Mouse (Mus musculus): ENCODE measurements around the gene Gm20388. TPM values are rescaled to one million over a fixed set of nuclear protein-coding genes. Genes with fewer than 3 reads are reported as not detected.

Gm20388 gene
- polyA plus RNA-seq, 1 experiment from 2014 or later, result not detected

DNA sequence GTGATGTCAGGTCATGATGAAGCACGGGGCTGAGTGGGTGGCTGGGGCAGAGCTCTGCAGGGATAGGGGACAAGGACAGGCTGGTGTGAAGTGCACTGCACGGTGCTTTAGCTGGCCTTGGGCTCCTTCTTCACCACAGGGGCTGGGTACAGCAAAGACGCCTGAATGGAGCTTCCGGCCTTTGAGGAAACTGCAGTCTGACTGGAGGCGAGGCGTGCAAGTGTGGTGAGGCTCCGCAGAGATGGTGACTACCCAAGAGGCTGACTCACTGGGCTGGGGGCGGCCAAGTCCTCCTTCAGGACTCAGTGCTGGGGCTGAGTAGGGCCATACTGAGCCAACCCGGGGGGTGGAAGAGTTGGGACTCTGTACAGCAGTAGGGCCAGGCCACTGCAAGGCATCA lies 295.3 kb downstream of the Gm20388 start:
- no peak overlapping the region for H3K27ac ChIP-seq (replicated peaks)
- H3K4me1 ChIP-seq, result 0 out of 2 replicates have a peak, but pooled peaks cover 4% of the 10 kb centered on the region
- H3K36me3 ChIP-seq, result no peaks in the 10 kb centered on the region
- H3K27me3 ChIP-seq, result no peaks in the 10 kb centered on the region
- ATAC-seq (replicated peaks), result no peak
- H3K4me2 ChIP-seq (replicated peaks), result no peak overlapping the region
- H3K9ac ChIP-seq (replicated peaks), result no peak overlapping the region
- 89% methylated on average over 9 of the region's 9 CpGs for WGBS
- no peaks in the 10 kb centered on the region for H3K9me3 ChIP-seq
- H3K4me3 ChIP-seq, result no peak overlapping the region

DNA sequence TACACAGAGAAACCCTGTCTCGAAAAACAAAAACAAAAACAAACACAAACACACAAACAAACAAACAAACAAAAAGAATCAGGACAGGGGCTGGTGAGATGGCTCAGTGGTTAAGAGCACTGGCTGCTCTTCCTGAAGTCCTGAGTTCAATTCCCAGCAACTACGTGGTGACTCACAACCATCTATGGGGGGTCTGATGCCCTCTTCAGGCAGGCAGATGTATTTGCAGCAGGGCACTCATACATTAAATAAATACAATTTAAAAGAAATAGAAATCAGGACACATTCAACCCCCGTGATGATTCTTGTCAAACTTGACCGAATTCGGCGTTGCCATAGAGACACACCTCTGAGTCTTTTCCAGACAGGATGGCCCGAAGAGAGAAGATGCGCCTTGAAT lies 296.7 kb downstream of the Gm20388 start:
- Histone ChIP-seq H3K27ac (replicated peaks) (no peak overlapping the region), H3K9ac (replicated peaks) (no peak overlapping the region), H3K9me3 (no peaks in the 10 kb centered on the region), H3K27me3 (no peaks in the 10 kb centered on the region), H3K4me1 (0 out of 2 replicates have a peak, but pooled peaks cover 4% of the 10 kb centered on the region), H3K4me3 (no peak overlapping the region), H3K36me3 (no peaks in the 10 kb centered on the region), H3K4me2 (replicated peaks) (no peak overlapping the region)
- ATAC-seq (replicated peaks), result no peak
- WGBS, result 88% methylated on average over 8 of the region's 8 CpGs

GRCm38 (mm10) chr8:120208113-120208512 lies 297.5 kb downstream of the Gm20388 start:
- Histone ChIP-seq H3K27me3 (no peaks in the 10 kb centered on the region), H3K4me3 (no peak overlapping the region), H3K4me1 (0 out of 2 replicates have a peak, but pooled peaks cover 4% of the 10 kb centered on the region), H3K9me3 (no peaks in the 10 kb centered on the region), H3K9ac (replicated peaks) (no peak overlapping the region), H3K36me3 (no peaks in the 10 kb centered on the region), H3K4me2 (replicated peaks) (no peak overlapping the region), H3K27ac (replicated peaks) (no peak overlapping the region)
- WGBS, result 79% methylated on average over 11 of the region's 11 CpGs
- ATAC-seq (replicated peaks), result no peak

GRCm38 (mm10) chr8:120211345-120211744 lies 300.7 kb downstream of the Gm20388 start:
- ATAC-seq (replicated peaks), result 0 out of 2 replicates have a peak, but pooled peaks have one; percentile 14
- H3K4me1 ChIP-seq, result peaks cover 17% of the 10 kb centered on the region
- no peaks in the 10 kb centered on the region for H3K9me3 ChIP-seq
- WGBS, result 14% methylated on average over 4 of the region's 4 CpGs
- no peak overlapping the region for H3K4me3 ChIP-seq
- no peak overlapping the region for H3K4me2 ChIP-seq (replicated peaks)
- H3K9ac ChIP-seq (replicated peaks), result no peak overlapping the region
- H3K36me3 ChIP-seq, result no peaks in the 10 kb centered on the region
- H3K27me3 ChIP-seq, result no peaks in the 10 kb centered on the region
- no peak overlapping the region for H3K27ac ChIP-seq (replicated peaks)

GRCm38 (mm10) chr8:120212596-120212995 lies 302.0 kb downstream of the Gm20388 start:
- Histone ChIP-seq H3K4me1 (peaks cover 28% of the 10 kb centered on the region), H3K9me3 (no peaks in the 10 kb centered on the region), H3K4me2 (replicated peaks) (no peak overlapping the region), H3K4me3 (no peak overlapping the region), H3K9ac (replicated peaks) (no peak overlapping the region), H3K36me3 (no peaks in the 10 kb centered on the region), H3K27ac (replicated peaks) (no peak overlapping the region), H3K27me3 (no peaks in the 10 kb centered on the region)
- no peak for ATAC-seq (replicated peaks)
- WGBS, result 92% methylated on average over 7 of the region's 7 CpGs

- ATAC-seq (replicated peaks), result no peak
- Histone ChIP-seq H3K27ac (replicated peaks) (no peak overlapping the region), H3K4me2 (replicated peaks) (no peak overlapping the region), H3K9ac (replicated peaks) (no peak overlapping the region), H3K4me1 (peaks cover 29% of the 10 kb centered on the region), H3K27me3 (no peaks in the 10 kb centered on the region), H3K9me3 (no peaks in the 10 kb centered on the region), H3K4me3 (no peak overlapping the region), H3K36me3 (no peaks in the 10 kb centered on the region)
- 91% methylated on average over 3 of the region's 3 CpGs for WGBS
Observed at GRCm38 (mm10) chr8:120213229-120213628, 302.6 kb downstream of the Gm20388 start.

DNA sequence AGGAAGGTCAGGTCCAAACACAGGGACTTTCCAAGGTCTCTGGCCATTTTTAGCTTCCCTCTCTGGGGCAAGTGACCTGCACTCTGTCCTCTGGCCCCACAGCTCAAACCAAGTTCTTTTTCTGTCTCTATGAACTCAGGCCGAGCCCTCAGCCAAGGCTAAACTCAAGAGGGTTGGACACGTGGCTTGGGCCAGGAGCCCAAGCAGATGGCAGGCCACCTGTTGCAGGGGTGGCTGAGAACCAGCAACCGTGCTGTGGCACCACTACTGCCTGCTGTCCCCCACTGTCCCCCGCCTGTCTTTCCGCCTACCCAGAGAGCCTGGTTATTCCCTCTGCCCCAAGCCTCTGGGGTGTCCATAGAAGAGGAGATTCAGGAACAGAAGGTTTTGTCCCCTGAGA lies 303.3 kb downstream of the Gm20388 start:
- WGBS, result 49% methylated on average over 5 of the region's 5 CpGs
- ATAC-seq (replicated peaks), result no peak
- H3K27ac ChIP-seq (replicated peaks), result no peak overlapping the region
- no peaks in the 10 kb centered on the region for H3K27me3 ChIP-seq
- H3K4me3 ChIP-seq, result no peak overlapping the region
- no peaks in the 10 kb centered on the region for H3K9me3 ChIP-seq
- no peaks in the 10 kb centered on the region for H3K36me3 ChIP-seq
- H3K4me1 ChIP-seq, result peaks cover 29% of the 10 kb centered on the region
- H3K4me2 ChIP-seq (replicated peaks), result no peak overlapping the region
- no peak overlapping the region for H3K9ac ChIP-seq (replicated peaks)

- H3K27ac ChIP-seq (replicated peaks), result no peak overlapping the region
- ATAC-seq (replicated peaks), result no peak
- no peaks in the 10 kb centered on the region for H3K36me3 ChIP-seq
- WGBS, result 61% methylated on average over 7 of the region's 7 CpGs
- 0 out of 2 replicates have a peak overlapping the region, but pooled peaks have one; percentile 15 for H3K9ac ChIP-seq (replicated peaks)
- H3K4me1 ChIP-seq, result peaks cover 28% of the 10 kb centered on the region
- no peaks in the 10 kb centered on the region for H3K27me3 ChIP-seq
- no peak overlapping the region for H3K4me2 ChIP-seq (replicated peaks)
- H3K4me3 ChIP-seq, result no peak overlapping the region
- no peaks in the 10 kb centered on the region for H3K9me3 ChIP-seq
Observed at GRCm38 (mm10) chr8:120215416-120216141, 304.9 kb downstream of the Gm20388 start.

- Histone ChIP-seq H3K27me3 (no peaks in the 10 kb centered on the region), H3K4me3 (no peak overlapping the region), H3K36me3 (no peaks in the 10 kb centered on the region), H3K4me2 (replicated peaks) (no peak overlapping the region), H3K9me3 (no peaks in the 10 kb centered on the region), H3K9ac (replicated peaks) (no peak overlapping the region), H3K4me1 (peaks cover 25% of the 10 kb centered on the region), H3K27ac (replicated peaks) (peak overlapping the region; percentile 50)
- ATAC-seq (replicated peaks), result peak; percentile 95
- 22% methylated on average over 13 of the region's 13 CpGs for WGBS
Observed at GRCm38 (mm10) chr8:120216855-120217830, 306.5 kb downstream of the Gm20388 start.

GRCm38 (mm10) chr8:120222548-120222947 lies 311.9 kb downstream of the Gm20388 start:
- ATAC-seq (replicated peaks), result no peak
- Histone ChIP-seq H3K4me1 (peaks cover 19% of the 10 kb centered on the region), H3K27ac (replicated peaks) (no peak overlapping the region), H3K9me3 (no peaks in the 10 kb centered on the region), H3K4me3 (no peak overlapping the region), H3K36me3 (no peaks in the 10 kb centered on the region), H3K9ac (replicated peaks) (no peak overlapping the region), H3K27me3 (no peaks in the 10 kb centered on the region), H3K4me2 (replicated peaks) (no peak overlapping the region)
- WGBS, result 68% methylated on average over 11 of the region's 11 CpGs

DNA sequence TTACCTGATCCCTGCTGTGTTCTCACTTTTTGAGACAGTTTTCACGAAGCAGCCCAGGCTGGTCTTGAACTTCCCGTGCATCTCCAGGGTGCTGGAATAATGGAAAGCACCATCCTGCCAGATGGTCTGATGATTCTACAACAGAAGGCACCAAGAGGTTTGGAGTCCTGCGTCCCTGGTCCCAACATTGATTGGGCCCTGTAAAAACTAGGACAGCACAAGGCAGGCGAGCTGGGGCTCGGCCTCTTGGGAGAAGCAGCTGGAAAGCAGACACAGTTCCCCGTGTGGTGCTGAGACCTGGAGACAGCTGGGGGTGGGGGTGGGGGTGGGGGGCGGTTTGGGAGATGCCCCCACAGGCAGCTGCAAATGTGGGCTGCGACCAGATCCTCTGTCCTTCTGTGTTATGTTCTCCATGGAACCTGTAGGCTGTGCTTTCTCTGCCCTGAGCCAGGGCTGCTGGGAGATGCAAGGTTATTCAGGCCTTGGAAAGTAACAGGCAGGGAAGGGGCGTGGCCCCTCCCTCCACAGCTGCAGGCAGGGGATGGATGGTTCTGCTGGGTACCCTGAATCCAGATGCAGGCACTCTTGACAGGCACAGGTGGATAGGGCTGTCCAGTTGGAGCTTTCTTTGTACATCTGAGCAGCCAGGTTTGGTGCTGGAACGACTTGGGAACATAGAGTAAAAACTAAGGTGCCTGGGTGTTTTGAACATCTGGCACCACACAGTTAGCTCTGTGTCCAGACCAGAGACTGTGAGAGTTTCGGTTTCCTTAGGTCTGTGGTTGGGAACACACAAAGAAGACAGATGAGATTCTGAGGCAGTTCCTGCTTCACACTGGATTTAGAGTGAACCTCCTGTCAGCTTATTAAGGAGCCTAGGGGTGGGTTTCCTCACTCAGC lies 314.1 kb downstream of the Gm20388 start:
- Histone ChIP-seq H3K36me3 (no peaks in the 10 kb centered on the region), H3K4me2 (replicated peaks) (no peak overlapping the region), H3K4me3 (no peak overlapping the region), H3K9me3 (no peaks in the 10 kb centered on the region), H3K27ac (replicated peaks) (no peak overlapping the region), H3K9ac (replicated peaks) (no peak overlapping the region; the same call in 1 of the 2 replicates), H3K4me1 (peaks cover 30% of the 10 kb centered on the region), H3K27me3 (peaks cover 4% of the 10 kb centered on the region; the same call in 1 of the 2 replicates)
- ATAC-seq (replicated peaks), result no peak
- WGBS, result 48% methylated on average over 11 of the region's 11 CpGs

Data from forebrain, embryonic 15.5 days (tissue).